Mouse (Mus musculus) heart, adult 10 weeks (tissue): ENCODE results near the gene Clec1b. TPM values are rescaled to one million over a fixed set of nuclear protein-coding genes. Genes with fewer than 3 reads are reported as not detected.

Experiments used
- polyA plus RNA-seq: library from polyadenylated mRNA; stranded (reverse); fragments of 350-450 nt; fragmentation: Illumina TruSeq; extraction: RNeasy Lipid Tissue Mini Kit (QIAGEN cat#74804); gene quantifications from one replicate; pipeline ENCODE4 v1.2.3, GENCODE M21; 2014; ENCODE audit warnings: low read depth, low replicate concordance

Clec1b gene
- 0.65 TPM for polyA plus RNA-seq

GRCm38 (mm10) chr6:129396997-129397396, at the start of gene Clec1b:
TSS of gene Clec1b (plus strand) at chr6:129397297.

GRCm38 (mm10) chr6:129385774-129386173, 11.3 kb upstream of the Clec1b start, which contains the start of gene Clec12b:
TSS of gene Clec12b (minus strand) at chr6:129385874.

GRCm38 (mm10) chr6:129408562-129408961, 11.5 kb downstream of the Clec1b start, which contains the start of gene Clec9a:
TSS of gene Clec9a (plus strand) at chr6:129408862.

GRCm38 (mm10) chr6:129451411-129452039, 54.4 kb downstream of the Clec1b start, which contains the start of gene Clec1a:
TSS of gene Clec1a (minus strand) at chr6:129452000.

Other genes starting within 250 kb of the Clec1b start
- 37.2 TPM for gene Clec2d, start 216.7 kb upstream of the Clec1b start, polyA plus RNA-seq
- not detected for gene Cd69, start 121.9 kb upstream of the Clec1b start, polyA plus RNA-seq
- gene 4922502D21Rik, start 65.5 kb upstream of the Clec1b start, polyA plus RNA-seq = not detected
- 1.8 TPM for gene Clec12a, start 54.6 kb upstream of the Clec1b start, polyA plus RNA-seq
- 2.3 TPM for gene Clec12b, start 11.4 kb upstream of the Clec1b start, polyA plus RNA-seq
- not detected for gene Clec9a, start 11.6 kb downstream of the Clec1b start, polyA plus RNA-seq
- gene Clec1a, start 54.7 kb downstream of the Clec1b start, polyA plus RNA-seq = 8.4 TPM
- gene Olr1, start 109.9 kb downstream of the Clec1b start, polyA plus RNA-seq = not detected
- not detected for gene Tmem52b, start 115.3 kb downstream of the Clec1b start, polyA plus RNA-seq
- 130 TPM for gene Gabarapl1, start 135.9 kb downstream of the Clec1b start, polyA plus RNA-seq
- not detected for gene Klre1, start 180.6 kb downstream of the Clec1b start, polyA plus RNA-seq
- gene Klrd1, start 194.5 kb downstream of the Clec1b start, polyA plus RNA-seq = not detected
- not detected for gene Klrk1, start 226.6 kb downstream of the Clec1b start, polyA plus RNA-seq
- not detected for gene Klrc3, start 246.0 kb downstream of the Clec1b start, polyA plus RNA-seq